Mouse (Mus musculus): Measurements from ENCODE around the gene Tapbp. TPM values are rescaled to one million over a fixed set of nuclear protein-coding genes. Genes with fewer than 3 reads are reported as not detected.
A peak's percentile ranks its signal among the peaks of the same experiment; 100 is the strongest.
"Not testable (repeated sequence)": the region's sequence is repeated elsewhere in the genome, so short reads cannot be mapped to it uniquely, and the experiment has no call there.

The Tapbp gene
- total RNA-seq, 2 experiments from 2014 or later, result 92.8 to 100 TPM

DNA sequence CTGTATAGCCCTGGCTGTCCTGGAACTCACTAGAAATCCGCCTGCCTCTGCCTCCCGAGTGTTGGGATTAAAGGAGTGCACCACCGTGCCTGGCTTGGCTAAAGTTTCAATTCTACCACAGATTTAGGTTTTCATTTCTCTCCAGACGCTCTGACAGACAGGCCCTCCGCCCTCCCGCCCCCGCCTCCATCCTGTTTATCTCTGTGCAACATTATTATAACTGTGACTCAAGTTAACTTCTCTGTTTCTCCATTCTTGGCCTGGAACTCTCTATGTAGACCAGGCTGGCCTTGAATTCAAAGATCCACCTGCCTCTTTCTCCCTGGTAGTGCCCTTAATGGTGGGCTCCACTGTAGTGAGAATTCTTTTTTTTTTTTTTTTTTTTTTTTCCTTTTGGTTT, 13.2 kb upstream of the Tapbp start:
- no peak for DNase-seq
- intact Hi-C loops (cut with DNase I), result no loop called here

DNA sequence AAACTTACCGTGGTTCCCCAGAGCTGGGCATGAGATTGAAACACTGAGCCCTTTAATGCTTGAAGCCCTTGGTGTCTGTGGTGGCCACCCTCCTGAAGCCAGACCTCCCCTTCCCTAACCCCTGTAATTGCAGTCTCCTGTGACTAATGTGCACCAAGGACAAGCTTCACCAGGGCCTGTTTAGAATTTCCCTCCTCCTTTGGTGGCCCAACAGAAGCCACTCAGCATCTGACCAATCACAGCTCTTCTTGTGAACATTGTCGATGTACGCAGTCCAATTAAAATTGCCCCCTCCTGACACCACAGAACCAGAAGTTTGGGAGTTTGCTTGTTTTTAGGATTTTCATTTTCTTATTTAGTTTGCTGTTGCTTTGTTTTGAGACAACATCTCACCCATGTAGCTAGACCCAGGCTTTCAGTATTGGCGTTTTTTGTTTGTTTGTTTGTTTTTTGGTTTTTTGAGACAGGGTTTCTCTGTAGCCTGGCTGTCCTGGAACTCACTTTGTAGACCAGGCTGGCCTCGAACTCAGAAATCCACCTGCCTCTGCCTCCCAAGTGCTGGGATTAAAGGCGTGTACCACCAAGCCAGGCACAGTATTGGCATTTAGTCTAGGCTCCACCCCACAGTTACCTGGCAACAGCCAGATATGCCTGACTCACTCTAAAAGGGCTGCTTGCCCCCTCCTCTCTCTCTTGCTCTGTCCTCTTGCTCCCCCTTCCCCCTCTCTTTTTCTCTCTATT, 11.6 kb upstream of the Tapbp start:
- intact Hi-C loops (cut with DNase I); DNase-seq: not testable (repeated sequence)

DNA sequence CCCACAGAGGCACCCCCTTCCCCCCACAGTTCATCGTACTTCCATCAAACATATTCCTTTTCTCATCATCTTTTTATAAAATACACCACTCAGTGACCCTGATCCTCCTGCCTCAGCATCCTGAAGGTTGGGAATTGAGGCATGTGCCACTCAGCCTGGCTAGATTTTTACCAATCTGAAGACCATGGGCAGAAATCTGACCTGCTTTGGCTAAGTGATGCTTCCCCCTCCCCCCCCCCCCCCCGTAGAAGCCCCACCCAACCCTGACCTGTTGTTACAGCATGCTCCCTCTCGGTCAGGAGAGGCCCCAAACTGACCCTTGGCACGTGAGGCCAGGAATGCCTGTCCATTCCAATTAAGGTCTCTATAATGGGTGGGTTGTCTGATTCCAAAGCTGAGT, 10.9 kb upstream of the Tapbp start, which contains the start of gene Platr17:
TSS of gene Platr17 (plus strand) at position 301 of the 400 bp plus-strand sequence.
- DNase-seq; intact Hi-C loops (cut with DNase I): not testable (repeated sequence)

DNA sequence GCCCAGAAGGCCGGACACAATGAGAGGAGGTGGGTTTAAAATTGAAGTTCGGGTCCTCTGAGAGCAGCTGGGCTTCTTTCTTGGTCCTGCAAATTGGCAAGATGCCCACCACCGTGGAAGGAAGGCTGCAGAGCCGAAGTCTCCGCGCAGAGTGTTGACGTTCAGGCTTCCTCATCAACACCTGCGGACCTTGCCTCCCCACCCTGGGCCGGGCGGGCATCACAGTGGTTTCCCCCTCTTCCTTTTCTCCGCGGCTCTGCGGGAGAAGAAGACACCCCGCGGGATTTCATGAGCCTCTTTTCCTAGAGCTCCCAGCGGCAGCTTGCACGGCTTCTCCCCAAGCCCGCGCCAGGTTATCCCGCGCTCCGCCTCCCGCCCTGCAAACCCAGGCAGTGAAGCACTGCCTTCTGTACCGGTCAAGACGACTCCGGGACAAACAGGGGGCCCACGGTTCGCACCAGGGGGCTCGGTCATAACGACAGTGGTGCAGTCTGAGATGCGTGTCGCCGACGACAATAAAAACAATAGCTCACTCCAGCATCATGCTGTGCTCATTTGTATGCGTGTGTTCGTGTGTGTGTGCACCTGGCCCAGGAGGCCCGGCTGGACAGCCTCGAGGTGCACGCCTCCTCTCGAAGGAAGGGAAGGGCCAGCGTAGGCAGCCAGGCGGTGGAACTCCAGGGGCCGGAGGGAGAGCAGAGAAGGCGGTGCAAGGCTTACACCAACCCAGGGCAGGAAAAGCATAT, 7.2 kb upstream of the Tapbp start:
- DNase-seq, result peak; percentile 36 to 51
- intact Hi-C loops (cut with DNase I), result no loop called here

DNA sequence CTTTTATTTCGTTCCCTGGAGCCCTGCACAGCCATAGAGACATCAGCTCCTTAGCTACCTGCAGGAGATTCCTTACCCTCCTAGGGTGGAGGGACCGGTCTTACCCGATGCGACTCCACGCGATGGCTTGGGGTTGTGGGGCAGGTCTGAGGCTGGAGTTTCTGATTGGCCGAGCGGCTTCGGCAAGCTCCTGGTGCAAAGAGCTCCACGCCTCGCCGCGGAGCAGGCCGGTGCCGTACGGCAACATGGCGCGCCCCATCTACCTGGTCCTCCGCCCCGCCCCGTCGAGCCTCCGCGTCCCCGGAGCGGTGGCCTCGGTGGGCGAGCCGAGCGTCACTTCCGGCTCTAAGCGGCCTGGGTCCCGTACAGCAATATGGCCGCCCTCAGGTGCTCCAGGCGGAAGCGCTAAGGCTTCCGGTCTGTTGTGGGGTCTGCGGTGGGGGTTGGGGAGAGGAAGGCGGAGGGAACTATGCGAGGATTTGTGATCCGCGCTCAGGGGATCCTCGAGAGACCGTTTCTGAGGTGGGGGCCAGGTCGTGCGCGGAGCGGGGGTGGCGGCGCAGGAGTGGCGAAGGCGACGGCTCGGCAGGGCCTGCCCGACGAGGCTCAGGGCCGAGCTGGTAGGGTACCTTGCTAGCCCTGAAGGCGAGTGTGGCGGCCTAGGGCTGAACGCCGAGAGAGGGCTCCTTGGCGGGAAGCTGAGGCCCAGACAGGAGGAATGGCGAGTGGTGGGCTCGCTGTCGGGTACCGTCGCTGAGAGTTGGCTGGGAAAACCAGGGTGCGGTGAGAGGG, 6.4 kb upstream of the Tapbp start, which contains the start of gene Daxx:
TSS of gene Daxx (plus strand) at position 338 of the 792 bp plus-strand sequence.
- DNase-seq, result peak; percentile 100
- intact Hi-C loops (cut with DNase I), result no loop called here

DNA sequence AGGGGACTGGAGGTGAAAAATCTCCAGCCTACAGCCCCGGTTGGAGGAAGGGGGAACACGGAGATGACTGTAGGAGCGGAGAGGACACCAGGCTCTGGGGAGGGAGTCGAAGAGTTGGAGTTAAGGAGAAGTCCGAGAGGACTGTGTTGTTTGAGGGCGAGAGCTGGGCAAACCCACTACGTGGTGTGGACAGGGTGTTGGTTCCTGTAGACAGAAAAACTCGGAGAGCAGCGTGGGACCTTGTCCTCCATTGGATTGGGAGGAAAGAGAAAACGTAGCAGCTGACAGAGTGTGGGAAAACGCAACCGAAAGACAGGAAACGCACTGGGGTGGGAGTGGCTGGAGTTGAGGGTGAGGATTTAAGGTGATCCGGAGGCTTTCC, 5.8 kb upstream of the Tapbp start:
- intact Hi-C loops (cut with DNase I), result no loop called here
- DNase-seq, result peak; percentile 35 to 52

DNA sequence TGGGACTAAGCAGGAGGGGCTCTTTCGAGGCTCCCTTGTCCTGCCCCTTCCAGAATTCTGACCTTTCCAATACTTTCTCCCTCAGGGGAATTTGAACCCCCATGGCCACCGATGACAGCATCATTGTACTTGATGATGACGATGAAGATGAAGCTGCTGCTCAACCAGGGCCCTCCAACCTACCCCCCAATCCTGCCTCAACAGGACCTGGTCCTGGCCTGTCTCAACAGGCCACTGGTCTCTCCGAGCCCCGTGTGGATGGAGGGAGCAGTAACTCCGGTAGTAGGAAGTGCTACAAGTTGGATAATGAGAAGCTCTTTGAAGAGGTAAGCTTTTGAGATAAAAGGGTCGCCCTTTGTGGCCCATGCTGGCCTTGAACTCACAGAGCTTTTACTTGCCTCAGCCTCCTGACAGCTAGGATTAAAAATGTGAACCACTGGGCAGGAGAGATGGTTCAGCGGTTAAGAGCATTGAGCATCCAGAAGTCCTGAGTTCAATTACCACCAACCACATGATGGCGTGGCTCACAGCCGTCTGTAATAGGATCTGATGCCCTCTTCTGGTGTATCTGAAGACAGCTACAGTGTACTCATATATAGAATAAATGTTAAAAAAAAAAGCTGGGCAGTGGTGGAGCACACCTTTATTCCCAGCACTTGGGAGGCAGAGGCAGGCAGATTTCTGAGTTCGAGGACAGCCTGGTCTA, 5.2 kb upstream of the Tapbp start:
- intact Hi-C loops (cut with DNase I), result no loop called here
- no peak for DNase-seq

DNA sequence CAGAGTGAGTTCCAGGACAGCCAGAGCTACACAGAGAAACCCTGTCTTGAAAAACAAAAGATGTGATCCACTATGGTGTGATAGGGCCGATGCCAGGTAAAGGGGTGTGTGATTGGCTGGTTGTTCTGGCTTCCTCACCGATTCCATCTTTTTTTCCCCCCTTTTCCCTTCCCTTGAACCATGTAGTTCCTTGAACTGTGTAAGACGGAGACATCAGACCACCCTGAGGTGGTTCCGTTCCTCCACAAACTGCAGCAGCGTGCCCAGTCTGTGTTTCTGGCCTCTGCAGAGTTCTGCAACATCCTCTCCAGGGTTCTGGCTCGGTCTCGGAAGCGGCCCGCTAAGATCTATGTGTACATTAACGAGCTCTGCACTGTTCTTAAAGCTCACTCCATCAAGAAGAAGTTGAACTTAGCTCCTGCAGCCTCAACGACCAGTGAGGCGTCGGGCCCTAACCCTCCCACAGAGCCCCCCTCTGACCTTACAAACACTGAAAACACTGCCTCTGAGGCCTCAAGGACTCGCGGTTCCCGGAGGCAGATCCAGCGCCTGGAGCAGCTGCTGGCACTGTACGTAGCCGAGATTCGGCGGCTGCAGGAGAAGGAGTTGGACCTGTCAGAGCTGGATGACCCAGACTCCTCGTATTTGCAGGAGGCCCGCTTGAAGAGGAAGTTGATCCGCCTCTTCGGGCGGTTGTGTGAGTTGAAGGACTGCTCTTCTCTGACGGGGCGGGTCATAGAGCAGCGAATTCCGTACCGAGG, 4.5 kb upstream of the Tapbp start:
- DNase-seq, result no peak

DNA sequence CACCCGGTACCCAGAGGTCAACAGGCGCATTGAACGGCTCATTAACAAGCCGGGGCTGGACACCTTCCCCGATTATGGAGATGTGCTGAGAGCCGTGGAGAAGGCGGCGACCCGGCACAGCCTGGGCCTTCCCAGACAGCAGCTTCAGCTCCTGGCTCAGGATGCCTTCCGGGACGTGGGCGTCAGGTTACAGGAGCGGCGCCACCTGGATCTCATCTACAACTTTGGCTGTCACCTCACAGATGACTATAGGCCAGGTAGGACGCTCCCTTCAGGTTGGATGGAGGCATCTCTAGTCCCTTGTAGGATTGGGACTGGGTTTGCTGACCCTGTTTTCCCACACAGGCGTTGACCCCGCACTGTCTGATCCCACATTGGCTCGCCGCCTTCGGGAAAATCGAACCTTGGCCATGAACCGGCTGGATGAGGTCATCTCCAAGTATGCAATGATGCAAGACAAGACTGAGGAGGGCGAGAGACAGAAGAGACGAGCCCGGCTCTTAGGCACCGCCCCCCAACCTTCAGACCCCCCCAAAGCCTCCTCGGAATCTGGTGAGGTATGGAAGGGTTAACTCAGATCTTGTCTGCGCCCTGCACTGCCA, 3.8 kb upstream of the Tapbp start:
- DNase-seq, result no peak
- intact Hi-C loops (cut with DNase I), result no loop called here

More for the DNA sequence above, 4.5 kb upstream of the Tapbp start:
- intact Hi-C loops (cut with DNase I), result no loop called here

DNA sequence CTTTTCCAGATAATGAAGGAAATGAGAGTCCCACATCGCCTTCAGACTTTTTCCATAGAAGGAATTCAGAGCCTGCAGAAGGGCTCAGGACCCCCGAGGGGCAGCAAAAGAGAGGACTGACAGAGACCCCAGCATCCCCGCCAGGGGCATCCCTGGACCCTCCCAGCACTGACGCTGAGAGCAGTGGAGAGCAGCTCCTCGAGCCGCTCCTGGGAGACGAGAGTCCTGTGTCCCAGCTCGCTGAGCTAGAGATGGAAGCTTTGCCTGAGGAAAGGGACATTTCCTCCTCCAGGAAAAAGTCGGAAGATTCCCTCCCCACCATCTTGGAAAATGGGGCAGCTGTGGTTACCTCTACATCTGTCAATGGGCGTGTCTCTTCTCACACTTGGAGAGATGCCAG, 2.4 kb upstream of the Tapbp start:
- intact Hi-C loops (cut with DNase I), result no loop called here
- DNase-seq, result no peak

DNA sequence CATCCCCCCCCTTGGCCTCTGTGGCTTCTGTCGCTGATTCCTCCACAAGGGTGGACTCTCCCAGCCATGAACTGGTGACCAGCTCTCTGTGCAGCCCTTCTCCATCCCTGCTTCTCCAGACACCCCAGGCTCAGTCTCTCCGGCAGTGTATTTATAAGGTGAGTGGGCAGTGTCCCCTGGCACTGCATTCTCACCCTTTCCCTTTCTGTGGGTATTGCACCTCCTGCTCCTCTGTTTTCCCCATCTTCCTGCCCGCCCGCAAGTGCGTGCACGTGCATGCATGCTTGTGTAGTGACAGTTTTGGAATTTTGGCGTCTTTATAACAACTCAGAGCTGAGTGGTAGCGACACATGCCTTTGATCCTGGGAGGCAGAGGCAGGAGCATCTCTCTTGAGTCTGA, 1.8 kb upstream of the Tapbp start:
- intact Hi-C loops (cut with DNase I), result no loop called here
- DNase-seq, result no peak

DNA sequence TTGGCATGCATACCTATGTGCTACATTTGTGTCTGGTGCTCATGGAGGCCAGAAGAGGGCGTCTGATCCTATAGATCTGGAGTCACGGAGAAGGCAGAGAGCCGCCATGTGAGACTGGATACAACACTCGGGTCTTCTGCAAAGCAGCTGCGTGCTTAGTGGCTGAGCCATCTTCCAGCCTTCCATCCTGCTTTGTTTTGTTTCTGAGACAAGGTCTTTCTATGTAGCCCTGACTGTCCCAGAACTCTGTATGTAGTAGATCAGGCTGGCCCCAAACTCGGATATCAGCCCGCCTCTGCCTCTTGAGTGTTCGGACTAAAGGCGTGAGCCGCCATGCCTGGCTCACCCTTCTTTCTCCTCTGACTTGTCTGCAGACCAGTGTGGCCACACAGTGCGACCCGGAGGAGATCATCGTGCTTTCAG, 719 bp upstream of the Tapbp start:
- intact Hi-C loops (cut with DNase I), result no loop called here
- no peak for DNase-seq

DNA sequence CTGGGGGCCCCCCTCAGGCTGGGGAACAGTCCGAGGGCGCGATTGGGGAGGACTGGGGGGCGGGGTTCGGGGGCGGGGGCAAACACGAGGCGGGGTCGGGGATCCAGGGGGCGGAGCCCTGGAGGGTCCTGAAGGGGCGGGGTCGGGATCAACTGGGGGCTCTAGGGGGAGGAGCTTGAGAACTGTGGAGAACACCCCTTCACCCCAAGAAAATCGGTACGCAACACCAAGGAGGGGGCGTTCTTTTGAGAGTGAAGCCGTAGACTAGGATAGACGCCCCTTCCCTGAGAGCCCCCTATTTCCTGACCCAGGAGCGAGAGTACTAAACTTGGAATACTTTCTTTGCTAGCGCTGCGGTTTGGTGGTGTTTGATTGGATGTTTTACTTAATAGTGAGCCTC, 595 bp downstream of the Tapbp start:
- DNase-seq, result no peak
- intact Hi-C loops (cut with DNase I), result no loop called here

DNA sequence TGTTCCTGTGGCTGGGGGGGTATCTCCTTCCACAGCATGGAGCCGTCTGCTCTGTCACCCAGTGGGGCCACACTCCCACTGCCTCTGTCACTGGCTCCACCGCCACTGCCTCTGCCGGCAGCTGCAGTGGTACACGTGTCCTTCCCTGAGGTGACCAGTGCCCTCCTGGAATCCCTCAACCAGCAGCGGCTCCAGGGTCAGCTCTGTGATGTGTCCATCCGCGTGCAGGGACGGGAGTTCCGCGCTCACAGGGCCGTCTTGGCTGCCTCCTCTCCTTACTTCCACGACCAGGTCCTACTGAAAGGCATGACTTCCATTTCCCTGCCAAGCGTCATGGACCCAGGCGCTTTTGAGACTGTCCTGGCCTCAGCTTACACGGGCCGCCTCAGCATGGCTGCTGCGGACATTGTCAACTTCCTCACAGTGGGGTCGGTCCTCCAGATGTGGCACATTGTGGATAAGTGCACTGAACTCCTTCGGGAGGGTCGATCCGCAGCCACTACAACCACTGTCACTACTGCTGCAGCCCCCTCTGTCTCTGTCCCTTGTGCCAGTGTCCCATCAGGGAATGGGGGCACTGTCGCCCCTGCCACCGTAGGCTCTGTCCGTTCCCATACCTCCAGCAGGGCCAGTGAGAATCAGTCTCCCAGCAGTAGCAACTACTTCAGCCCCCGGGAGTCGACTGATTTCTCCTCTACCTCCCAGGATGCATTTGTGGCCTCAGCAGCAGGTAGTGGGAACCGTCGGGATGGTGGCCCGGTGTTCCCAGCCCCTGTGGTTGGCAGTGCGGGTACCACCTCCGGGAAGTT, 1.4 kb downstream of the Tapbp start:
- no peak for DNase-seq
- intact Hi-C loops (cut with DNase I), result no loop called here

DNA sequence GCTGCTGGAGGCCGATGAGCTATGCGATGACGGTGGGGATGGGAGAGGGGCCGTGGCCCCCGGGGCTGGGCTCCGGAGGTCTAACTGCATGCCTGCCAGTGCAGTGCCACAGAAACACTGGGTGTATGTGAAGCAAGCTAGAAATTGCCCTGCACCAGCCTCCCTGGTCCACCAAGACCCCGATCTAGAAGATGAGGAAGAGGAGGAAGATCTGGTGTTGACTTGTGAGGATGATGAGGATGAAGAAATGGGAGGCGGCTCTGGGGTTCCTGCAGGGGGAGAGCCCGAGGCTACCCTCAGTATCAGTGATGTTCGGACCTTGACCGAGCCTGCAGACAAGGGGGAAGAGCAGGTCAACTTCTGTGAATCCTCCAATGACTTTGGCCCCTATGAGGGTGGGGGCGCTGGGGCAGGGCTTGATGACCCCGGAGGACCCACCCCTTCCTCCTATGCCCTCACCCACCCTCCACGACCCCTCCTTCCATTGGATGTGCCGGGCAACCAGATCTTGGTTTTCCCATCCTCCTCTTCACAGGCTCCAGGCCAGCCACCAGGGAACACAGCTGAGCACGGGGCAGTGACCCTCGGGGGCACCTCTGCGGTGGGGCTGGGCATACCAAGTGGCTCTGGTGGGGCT, 2.1 kb downstream of the Tapbp start:
- DNase-seq, result no peak
- intact Hi-C loops (cut with DNase I), result no loop called here

DNA sequence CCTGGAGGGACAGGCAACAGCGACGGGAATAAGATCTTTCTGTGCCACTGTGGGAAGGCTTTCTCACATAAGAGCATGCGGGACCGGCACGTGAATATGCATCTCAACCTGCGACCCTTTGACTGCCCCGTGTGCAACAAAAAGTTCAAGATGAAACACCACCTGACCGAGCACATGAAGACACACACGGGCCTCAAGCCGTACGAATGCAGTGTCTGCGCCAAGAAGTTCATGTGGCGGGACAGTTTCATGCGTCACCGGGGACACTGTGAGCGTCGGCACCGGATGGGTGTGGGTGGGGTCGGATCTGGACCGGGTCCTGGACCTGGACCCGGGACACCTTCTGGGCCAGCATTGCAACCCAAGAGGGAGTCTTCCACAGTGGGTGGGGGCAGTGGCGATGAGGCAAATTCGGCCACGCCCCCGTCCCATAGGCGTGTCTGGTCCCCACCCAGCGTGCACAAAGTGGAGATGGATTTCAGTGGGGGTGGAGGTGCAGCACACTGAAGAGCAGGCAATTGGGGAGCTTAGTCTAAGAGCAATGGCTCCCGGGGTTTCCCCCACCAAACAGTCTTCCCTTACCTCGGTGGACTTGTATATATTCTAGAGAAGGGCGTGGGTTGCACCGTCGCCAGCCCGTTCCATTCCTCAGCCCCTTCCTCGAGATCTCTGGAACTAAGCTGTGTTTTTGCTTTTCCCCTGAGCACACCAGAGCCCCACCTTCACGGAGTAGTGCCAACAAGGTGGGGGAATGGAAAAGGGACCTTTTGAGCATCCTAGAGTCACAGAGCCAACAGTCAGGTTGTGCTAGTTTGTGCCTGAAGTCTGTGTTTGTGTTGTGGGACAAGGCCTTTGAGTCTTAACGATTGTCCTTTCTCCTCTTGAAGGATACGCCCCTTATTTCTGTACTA, 2.8 kb downstream of the Tapbp start:
- intact Hi-C loops (cut with DNase I), result no loop called here
- DNase-seq, result peak; percentile 35 to 51
